Mouse (Mus musculus) ovary, adult 18-20 months (tissue): ENCODE measurements at regions not wholly inside any gene's neighbourhood (a gene's known extent, or its start where the extent isn't known, plus 50 kb on each side); places are given as distances from the start of the nearest gene placed in this dataset.

Experiments used
- DNase-seq: peaks from one replicate; pipeline ENCODE4 v3.0.0; 2022; ENCODE audit warnings: low spot score, mixed read lengths

DNA sequence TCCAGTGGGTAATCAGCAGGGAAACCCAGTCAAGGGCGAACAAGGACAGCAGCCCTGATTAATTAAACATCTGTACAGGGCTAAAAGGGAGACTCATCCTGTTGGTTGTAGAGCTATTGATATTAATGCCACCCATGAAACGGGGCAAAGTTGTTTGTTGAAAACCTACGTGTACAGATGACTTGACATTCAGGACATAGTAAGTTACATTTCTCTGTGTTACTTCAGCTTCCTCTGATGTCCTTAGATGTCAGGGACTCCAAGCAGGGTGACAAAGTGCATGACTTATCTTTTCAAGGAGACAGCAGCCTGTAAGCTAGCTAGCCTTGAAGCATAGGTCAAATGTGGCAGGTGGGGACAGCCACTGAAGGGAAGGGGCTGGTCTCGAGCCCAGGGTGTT is 390.5 kb downstream of the Ccdc171 start:
- no peak for DNase-seq

DNA sequence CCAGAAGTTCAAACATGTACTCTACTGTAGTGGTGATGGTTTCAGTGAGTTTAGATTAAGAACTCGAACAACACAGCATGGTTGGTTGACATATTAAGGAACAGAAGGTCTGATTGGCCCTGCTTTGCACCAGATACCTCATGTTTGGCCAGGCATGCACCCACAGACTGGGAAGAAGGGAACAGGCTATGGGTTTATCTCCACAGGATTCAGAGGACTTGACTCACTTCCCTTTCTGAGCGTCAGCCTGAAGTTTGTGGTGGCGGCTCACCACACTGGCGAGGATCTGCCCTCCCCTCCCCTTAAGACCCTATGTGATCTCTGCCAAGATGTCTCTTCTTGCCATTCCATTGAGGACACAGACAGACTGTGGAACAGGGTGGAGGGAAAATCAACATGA is 391.7 kb downstream of the Ccdc171 start:
- no peak for DNase-seq

DNA sequence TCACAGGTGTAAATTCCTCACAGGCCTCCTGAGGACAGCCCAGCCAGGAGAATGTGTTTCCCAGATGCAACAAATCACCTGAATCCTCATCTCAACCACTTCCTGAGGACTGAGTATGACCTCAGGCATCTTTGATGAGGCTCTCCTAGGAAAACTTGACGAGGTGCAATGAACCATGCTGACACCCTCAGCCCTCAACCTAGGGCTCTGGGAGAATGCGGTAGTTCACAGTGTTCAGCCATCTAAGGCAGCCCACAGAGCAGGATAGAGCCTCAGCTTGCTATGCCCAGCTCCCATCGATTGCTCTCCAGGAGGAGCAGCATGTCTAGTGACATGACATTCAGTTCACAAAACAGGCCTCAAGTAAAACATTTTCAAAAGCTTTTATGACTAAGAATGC is 392.7 kb downstream of the Ccdc171 start:
- DNase-seq: no peak

DNA sequence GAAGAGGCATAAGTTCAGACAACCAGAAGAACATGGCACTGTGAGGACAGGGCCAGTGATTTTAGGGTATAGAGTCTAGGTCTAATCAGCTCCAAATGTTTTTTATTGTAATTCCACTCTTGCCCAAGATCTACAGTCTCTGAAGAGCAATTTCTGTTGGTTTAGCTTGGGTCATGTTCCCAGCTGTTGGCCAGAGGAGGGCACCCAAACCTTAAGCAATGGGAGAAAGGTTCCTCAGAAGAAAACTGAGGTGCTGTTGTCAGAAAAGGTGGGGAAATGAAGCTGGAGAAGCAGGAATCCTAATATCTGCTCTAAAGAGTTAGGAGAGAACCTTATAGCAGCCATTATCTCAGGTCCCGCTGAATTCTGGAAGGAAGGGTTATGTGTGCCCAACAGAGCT is 393.7 kb downstream of the Ccdc171 start:
- DNase-seq: no peak

DNA sequence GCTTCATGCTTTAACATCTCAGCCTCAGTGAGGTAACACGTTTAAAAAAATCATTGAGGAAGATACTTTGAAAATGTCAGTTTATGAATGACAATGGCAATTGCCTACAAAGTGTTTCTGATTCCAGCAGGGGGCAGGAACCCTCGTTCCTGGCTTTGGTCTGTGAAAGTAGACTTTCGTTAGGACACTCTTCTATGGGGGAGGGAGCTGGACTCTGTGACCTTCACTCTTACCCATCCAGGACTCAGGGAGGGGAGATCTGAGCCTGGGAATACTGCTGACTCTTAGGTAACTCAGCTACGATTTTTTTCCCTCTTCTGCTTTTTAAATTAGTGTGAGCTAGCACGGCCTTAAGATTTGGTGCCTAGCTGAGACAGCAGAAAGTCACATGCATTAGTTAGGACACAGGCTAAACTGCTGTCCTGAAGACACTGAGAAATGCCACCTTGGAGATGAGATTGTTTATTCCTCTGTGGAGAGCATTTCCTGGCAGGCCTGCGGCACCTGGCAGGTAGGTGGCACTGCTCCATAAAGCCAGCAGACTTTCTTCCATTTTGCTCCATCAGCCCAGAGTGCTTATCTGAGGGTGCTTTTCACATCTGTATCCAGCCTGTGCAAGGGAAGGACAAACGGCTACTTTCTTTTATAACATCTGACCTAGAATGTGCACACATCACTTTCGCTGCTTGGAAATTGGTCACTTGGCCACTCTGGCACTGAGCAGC is 399.9 kb downstream of the Ccdc171 start:
- no peak for DNase-seq

DNA sequence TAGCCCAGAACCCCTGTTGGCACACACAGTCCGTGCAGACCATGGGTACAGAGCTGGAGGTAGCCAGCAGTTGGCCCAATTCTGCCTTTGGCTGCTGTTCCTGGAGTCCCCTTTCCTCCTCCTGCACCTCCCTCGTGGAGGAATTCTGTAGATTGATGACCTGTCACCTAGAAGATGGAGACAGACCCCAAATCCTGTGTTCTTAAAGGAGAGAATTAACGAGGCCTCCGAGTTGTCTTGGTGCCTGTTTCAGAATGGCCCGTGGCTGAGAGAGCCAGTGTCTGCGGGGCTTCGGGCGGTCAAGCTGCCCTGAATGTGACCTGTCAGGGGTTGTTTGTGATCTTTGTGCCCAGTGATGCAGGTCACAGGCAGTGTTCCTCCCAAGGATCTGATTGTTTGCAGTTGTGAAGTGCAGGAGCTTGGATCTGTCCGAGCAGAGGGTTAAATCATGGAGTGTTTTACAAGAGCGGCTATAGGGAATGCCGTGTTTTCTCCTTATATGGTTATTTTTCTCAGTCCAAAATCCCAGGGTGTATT is 400.9 kb downstream of the Ccdc171 start:
- DNase-seq: no peak

DNA sequence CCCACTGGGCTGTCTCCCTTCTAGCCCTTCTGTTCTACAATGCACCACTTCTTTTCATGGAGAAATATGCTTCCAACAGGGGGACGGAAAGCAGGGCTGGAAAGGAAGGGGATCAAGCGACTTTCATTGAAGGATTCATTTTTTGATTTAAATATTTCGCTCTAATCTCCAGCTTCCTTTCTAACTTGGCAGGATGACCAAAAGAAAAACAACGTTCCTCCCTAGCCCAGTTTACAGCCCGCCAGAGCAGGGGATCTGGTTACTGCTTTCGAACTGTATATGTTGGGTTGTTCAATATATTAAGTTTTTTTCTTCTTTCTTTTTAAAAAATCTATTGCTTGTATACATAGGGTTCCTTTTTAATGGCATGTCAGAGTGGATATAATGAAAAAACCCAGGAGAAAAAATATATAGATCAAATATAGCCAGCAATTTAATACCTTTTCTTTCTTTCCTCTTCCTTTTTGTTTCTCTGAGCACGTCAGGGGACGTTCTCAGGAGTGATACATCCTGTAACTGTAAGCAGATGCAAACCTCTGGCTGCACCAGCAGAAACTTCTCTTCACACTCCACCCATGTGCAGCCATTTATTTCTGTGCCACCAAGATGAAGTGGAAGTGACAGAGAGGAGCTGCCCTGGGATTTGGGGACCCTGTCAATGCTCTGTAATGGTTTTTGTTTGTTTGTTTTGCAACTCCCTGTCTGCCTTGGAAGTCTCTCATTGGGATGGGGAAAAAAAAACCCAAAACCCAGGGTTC is 406.7 kb downstream of the Ccdc171 start:
- DNase-seq: no peak

DNA sequence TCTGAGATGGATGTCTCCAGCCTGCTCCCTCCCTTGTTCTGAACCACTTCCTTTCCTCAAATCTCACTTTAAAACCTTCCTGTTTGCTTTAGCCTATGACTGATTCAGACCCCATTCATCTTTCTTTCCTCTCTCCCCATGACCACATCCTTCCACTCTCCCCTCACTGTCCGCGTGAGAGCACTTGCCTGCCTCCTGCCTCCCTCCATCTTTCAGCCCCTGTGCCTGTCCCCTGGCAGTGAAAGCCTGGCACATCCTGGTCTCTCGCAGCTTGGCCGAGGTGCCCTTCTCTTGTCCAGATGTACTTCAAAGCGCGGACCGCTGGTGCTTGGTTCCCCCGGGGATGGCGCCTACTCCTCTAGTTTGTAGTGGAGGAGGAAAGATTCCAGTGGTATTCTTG is 416.3 kb downstream of the Ccdc171 start:
- DNase-seq: no peak

DNA sequence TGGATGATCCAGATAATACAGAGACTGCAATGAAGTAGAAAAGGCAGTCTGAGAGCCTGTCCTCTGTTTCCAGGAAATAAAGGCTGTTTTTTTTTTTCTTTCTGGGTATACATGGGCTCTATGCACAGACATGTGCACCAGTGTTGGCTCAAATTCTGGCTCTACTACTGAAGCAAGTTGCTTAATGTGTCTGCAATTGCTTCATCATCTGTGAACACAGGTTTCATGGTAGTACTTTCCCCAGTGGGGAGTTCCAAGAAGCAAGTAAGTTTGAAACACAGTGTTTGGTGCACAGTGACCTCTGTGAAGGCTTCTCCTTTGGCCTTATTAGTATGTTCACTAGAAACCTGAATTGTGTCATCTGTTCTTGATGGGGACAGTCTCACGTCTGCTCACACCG is 424.3 kb downstream of the Ccdc171 start:
- no peak for DNase-seq

DNA sequence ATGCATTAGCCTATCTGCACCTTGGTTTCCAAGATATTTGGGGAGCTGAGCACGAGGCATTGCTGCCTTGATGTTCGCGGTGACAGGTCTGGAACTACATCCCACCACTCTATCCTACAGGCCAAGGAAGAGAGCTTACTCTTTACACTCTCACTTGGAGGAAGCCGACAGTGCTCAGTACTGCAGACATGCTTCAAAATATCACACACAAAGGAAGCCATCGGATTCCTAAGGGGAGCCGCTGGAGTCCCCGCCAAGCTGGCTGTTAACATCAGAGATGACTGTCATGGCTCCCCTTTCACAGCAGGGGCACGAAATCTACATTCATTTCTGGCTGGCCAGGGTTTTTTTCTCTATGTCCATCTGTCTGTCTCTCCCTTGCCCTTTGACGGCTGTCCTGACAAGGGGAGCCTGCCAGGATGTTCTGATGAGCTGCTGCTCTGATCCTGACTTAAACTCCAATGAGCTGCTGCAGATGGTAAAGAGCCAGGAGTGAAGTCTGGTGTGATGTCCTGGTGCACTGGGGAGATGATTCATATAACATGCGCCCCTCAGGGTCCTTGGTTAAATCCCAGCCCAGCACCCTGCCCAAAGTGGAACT is 425.6 kb downstream of the Ccdc171 start:
- DNase-seq: no peak

DNA sequence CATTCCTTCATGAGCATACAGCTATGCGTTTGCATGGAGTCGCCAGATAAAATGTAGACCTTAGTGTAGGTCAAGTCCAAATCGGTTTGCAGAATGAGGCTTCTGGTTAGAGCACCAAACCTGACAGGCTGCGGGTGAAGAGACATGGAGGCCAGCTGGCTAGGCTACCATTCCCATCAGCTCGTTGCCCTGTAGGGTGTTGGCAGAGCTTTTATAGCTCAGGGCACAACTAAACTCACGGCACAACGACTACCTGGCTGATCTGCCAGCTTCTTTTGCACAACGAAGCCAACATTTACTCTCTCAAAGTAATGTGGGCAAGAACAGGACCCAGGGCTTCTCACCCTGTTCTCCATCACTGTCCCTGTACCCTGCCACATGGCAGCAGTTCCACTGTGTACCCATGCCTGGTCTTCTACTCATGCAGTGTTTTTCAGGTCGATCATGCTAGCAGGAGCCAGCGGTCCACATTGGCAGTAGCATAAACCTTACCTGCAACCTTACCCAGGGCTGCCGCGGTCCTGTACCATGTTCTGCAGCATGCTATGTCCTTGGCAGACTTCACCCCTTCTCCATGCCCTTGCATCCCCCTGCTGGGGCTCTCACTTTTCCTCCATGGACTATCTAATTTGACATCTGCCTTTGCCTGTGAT is 431.0 kb downstream of the Ccdc171 start:
- no peak for DNase-seq

DNA sequence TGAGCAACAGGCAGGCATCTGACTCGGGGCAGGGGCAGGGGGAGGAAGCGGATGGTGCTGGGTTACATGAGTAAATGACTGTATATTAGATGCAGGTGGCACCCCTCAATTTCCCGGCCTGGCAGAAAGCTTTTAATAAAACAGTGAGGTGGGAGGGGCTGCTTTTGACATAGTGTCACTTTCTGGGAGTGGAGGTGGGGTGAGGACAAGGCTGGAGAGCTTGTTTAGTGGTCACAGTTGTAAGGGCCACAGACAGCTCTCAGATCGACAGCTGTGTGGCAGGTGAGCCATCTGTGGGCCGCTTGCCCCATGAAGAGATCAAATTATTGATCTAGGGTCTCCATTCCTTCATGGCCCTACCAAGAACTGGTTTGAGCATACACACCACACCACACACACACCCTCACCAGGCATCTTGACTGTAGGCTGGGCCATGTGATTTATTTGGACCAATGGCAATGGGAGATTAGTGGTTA is 431.9 kb downstream of the Ccdc171 start:
- DNase-seq: no peak

DNA sequence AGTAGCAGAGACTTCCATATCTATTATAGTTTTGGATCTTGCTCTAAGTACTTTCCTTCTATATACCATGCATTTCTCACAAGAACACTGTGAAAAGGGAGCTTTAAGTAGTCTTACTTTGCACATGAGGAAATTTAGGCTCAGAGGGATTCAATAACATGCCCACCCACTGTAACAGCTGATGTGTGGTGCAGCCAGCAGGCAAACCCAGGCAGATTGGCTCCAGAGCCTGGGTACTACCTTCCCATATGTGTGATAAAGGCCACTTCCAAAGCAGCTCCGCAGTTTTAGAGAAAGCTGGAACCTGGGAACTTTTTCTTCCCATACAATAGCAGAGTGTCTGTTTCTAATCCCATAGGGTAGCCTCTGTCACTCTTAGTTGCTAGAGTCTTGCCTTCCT is 441.6 kb downstream of the Ccdc171 start:
- DNase-seq: no peak

DNA sequence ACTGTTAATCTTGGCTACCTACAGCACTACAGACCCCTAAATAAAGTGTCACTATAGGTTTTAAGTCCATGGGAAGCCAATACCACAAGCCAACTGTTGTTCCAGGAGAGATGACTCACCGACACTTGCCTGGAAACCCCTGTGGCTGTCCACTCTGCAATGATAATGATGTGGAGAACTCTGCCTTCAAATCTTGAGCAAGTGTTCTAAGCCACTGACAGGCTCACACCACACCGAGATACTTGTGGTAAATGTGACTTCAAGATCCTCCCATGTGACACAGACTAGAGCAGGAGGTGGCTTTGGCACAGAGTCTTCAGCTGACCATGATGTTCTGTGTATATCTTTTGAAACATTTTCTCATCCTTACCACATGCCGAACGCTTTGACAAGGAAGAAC is 447.8 kb downstream of the Ccdc171 start:
- DNase-seq: no peak

DNA sequence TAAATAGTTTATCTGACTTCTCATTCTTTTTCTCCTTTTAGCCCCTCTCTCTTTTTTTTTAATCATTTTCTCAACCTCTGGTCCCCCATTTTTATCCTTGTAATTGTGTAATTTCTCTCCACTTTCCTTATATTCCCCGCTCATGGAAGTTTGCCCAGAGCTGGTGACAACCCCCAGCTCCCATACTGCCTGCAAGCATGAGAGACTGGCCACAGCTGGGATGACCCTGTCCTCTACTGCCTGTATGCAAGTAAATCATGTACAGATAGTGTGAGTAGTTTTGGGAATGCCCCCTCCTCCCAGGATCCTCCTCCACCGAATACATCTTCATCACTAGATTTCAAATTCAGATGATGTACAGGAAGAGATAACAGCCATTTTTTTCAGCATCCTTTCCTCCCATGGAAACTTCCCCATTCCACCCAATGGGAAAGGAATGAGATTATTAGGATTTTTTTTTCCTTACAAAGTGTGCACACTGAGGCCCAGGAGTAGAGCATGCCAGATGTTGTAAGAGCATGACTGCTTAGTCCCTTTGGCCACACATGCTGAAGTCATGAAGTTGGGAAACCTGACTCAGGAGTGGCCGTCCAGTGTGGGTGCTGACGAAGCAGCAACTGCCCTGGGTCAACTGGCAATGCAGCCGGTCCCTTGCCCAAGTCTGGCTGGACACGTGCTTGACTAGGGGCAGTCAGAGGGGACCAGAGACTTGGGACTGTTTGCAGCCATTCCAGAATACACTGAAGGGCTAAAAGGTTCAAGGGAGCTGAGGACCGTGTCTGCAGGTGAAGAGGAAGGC is 449.1 kb downstream of the Ccdc171 start:
- DNase-seq: no peak

DNA sequence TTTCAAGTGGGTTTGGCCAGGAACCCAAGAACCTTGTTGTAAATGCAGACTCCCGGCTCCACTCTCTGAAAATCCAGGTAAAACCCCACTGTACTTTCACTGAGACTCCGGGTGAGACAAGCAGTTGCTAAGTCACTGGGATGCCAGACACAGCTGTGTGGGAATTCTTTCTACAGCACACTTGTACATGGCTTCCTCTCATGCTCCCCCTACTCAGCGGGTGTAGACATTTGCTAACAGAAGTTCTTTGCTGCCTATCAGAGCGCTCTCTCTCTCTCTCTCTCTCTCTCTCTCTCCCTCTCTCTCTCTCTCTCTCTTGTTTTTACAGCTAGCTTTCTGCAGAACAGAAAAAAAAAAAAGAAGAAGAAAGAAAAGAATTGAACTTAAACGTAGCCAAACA is 450.2 kb downstream of the Ccdc171 start:
- no peak for DNase-seq

DNA sequence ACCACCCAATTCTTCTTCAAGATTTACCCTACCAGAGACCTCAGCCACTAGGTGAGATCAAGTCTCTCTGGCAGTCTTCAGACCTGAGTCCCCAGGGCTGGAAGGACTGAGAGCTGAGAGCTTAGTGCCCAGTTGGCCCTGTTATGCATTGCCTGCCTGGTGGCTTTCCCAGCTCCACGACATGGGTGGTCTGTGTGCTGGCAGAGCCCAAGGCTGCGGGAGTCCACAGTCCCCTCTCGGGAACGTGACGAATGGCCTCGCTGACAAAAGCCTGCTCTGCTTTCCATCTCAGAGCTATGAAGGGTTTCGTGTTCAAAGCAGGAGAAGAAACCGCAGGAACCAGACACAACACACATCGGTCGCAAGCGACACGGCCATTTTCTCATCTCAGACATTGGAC is 450.7 kb downstream of the Ccdc171 start:
- DNase-seq: no peak

DNA sequence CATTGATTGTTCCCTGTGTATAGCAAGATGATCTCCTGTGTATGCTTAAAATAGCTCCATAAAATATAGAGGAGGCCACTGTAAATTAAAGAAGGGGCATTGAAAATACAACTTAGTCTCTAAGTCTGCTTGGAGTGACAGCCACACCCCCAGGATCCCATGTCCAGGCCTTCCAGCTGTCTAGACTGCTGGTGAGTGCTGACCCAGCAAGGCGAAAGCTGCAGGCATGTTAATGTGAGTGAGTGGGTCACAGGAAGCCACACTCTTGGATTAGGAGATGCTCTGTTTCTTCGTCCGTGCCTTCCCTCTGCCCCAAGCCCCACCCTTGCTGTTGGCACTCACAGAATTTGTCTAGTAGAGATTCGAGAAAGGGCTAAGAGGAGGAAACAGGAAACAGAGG is 453.7 kb downstream of the Ccdc171 start:
- no peak for DNase-seq

DNA sequence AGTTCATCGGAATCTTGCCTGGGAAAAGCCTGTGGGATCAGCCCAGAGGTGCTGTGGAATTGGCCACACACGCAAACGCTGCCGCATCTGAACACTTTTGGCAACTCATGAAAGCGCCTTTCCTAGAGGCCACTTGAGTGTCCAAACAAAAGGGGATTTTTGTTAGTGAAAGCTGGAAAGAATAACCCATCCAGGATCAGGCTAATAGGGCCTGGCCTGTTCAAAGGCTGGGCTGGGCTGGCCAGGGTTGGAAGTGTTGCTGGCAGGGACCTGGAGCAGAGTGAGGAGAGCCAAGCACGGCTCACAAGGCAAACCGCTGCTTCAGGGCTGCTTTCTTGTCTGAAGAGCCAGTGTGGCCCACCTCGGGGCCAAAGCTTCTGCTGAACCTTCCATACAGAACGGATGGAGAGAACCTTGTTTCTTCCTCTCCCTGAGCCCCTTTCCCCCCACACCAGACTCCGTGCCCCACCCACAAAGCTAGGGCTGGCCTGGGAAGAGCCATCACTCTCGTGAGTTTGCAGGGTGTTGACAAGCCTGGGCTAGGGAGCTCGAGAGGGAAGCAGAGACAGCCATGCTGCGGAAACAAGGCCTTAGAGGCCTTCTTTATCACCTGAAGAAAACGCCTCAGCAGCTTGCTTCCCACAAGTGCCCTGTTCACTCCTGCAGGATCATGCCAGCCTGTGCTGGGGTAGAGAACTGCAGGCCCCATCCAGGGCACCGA is 459.5 kb downstream of the Ccdc171 start:
- no peak for DNase-seq

DNA sequence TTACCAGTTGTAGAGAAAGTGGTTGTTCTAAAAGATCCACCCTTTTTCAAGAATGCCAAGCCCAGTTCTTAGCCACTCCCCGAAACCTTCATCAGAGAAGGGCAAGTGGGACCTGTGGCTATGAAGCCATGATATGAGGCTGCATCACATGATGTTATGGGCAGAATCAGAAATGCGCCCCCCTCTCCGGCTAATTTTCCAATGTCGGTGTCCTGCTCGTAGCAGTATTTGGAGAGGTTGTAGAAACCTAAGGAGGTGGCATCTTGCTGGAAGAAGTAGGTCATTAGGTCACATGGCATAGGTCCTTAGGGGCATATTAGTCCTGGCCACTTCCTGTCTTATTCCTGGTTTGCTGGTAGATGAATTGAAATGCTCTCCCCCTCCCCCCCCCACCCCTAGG is 460.1 kb downstream of the Ccdc171 start:
- DNase-seq: no peak
